Mouse (Mus musculus) heart, adult 2 months (tissue): Measurements from ENCODE around the gene Kif13a.

Source experiments
- CTCF ChIP-seq: fragments of 200-600 bp; IDR thresholded peaks from 2 replicates; pipeline ENCODE4 v1.8.1; 2022; ENCODE audit warnings: antibody characterized with exemption, mild to moderate bottlenecking, moderate library complexity
- POLR2A ChIP-seq: fragments of 200-500 bp; IDR thresholded peaks from 2 replicates; pipeline ENCODE4 v1.6.1; 2011; ENCODE audit warnings: mild to moderate bottlenecking, low read depth, low read length, control low read depth; ENCODE audit not compliant: insufficient read depth

DNA sequence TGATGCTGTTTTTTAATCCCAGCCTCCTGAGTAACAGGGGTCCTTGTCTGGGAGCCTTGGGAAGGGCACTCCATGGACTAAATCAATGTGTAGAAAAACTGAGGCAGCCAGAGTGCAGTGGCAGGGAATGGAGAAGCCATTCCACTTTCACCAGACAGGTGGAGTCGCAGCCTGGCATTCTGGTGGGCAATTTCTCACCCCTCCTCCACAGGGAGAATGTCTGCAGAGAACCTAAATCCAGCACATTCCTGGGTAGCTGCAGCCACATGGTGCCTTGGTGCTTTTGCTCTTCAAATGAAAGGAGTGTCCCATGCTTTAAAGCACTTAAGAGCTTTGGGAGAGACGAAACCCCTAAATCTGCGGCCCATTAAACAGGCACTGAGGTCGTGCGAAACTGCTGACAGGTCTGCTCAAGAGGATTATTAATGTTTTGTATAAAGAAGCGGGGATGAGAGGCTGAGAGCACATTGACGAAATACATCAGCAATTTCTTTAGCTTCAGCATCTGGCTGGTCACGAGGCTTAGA, 110.4 kb downstream of the Kif13a start:
- TF ChIP-seq POLR2A (no peak), CTCF (no peak)
